In the genomic region with DNA sequence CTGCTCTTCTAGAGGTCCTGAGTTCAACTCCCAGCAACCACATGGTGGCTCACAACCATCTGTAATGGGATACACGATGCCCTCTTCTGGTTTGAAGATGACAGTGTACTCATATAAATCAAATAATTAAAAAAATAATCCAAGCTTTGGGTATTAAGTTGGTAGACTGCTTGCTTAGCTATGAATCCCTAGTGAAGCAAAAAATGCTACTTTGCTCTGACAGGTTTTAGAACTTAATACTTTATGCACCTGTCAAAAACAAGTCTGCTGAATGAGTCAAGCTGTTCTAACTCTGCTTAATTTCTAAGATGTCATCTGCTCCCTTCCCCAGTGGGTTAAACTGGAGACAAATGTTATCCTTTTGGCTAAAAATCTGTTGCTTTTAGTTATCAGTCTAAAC, we compare ENCODE assay signal across 11 mouse cellular contexts.
"Had no signal": no experiment of that assay in that cellular context is flagged by ENCODE, and none has a peak within 500 bp of the region (broad histone marks: within the 10 kb centered on the region; RNA-seq: fewer than 3 reads in every experiment).

No protein-coding gene starts in this region.

- H3K27me3 ChIP-seq: kidney, embryonic 15.5 days; liver, embryonic 12.5 days; lung, embryonic 15.5 days; midbrain, embryonic 15.5 days; stomach, embryonic 15.5 days had no signal

- H3K4me3 ChIP-seq: kidney, embryonic 15.5 days; limb, embryonic 10.5 days; liver, embryonic 12.5 days; lung, embryonic 15.5 days; midbrain, embryonic 15.5 days; stomach, embryonic 15.5 days had no signal

- DNase-seq: kidney, adult 2 months; kidney, postnatal 14 days; layer of hippocampus, adult 9-11 months; right cerebral cortex, postnatal 14 days; thymus, postnatal 36 days had no signal

- H3K27ac ChIP-seq: kidney, embryonic 15.5 days; limb, embryonic 10.5 days; liver, embryonic 12.5 days; lung, embryonic 15.5 days; midbrain, embryonic 15.5 days; stomach, embryonic 15.5 days had no signal

- H3K9me3 ChIP-seq: kidney, embryonic 15.5 days; limb, embryonic 10.5 days; liver, embryonic 12.5 days; lung, embryonic 15.5 days; midbrain, embryonic 15.5 days; stomach, embryonic 15.5 days had no signal

- H3K36me3 ChIP-seq: midbrain, embryonic 15.5 days had no signal

- ATAC-seq: liver, embryonic 12.5 days; midbrain, embryonic 15.5 days had no signal

- H3K9ac ChIP-seq: kidney, embryonic 15.5 days; liver, embryonic 12.5 days; lung, embryonic 15.5 days; midbrain, embryonic 15.5 days; stomach, embryonic 15.5 days had no signal

- H3K4me2 ChIP-seq: kidney, embryonic 15.5 days; liver, embryonic 12.5 days; lung, embryonic 15.5 days; midbrain, embryonic 15.5 days; stomach, embryonic 15.5 days had no signal
